13 mouse cellular contexts compared by ENCODE assay signal in the genomic region with DNA sequence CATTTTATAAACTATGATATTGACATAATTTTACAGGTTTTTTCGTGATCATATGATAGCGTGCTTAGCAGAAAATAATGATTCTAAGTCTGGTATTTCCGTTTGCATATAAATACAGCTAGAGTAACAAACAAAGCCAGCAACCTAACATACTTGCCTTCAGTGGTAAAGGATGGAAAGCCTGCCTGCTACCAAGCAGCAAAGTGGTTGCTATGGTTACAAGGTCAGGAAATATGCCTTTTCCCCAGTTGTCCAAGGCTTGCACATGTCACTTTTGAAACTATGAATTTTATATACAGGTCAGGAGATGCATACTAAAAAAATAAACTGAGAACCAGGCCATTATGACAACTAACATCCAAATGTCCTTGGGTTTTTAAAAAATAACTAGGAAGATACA.
DNase-seq lines count a peak whose midpoint lies in the region; ATAC-seq lines count a peak whose summit lies in the region.
"Had no signal": no experiment of that assay in that cellular context is flagged by ENCODE, and none has a peak within 500 bp of the region (broad histone marks: within the 10 kb centered on the region; RNA-seq: fewer than 3 reads in every experiment).

No protein-coding gene starts in this region.

- no peak overlapping the region for H3K4me3 ChIP-seq in hindbrain, embryonic 11.5 days (ENCODE audit: low read depth, low read length)
- H3K4me3 ChIP-seq in midbrain, embryonic 15.5 days = no peak overlapping the region
- H3K4me3 ChIP-seq in kidney, embryonic 16.5 days (ENCODE audit: low read length) = no peak overlapping the region
- no peak overlapping the region for H3K4me3 ChIP-seq in intestine, embryonic 15.5 days (replicated peaks)
- H3K4me3 ChIP-seq: layer of hippocampus, adult 2 months had no signal

- no peak overlapping the region for H3K9ac ChIP-seq in hindbrain, embryonic 11.5 days (ENCODE audit: low read depth, low read length)
- no peak overlapping the region for H3K9ac ChIP-seq in midbrain, embryonic 15.5 days
- H3K9ac ChIP-seq in kidney, embryonic 16.5 days (replicated peaks; ENCODE audit: low read length) = no peak overlapping the region
- no peak overlapping the region for H3K9ac ChIP-seq in intestine, embryonic 15.5 days

- H3K4me1 ChIP-seq in hindbrain, embryonic 11.5 days (replicated peaks; ENCODE audit: control insufficient read depth, insufficient read depth, low read length) = no peaks in the 10 kb centered on the region
- H3K4me1 ChIP-seq in midbrain, embryonic 15.5 days = peaks cover 11% of the 10 kb centered on the region; the same call in 1 of the 2 replicates
- H3K4me1 ChIP-seq in kidney, embryonic 16.5 days (ENCODE audit: insufficient read depth, low read length) = no peaks in the 10 kb centered on the region
- H3K4me1 ChIP-seq in intestine, embryonic 15.5 days (replicated peaks) = no peaks in the 10 kb centered on the region

- DNase-seq in brain, adult 2 months (ENCODE audit: low read depth, low spot score) = peak; percentile 15
- peak; percentile 73 for DNase-seq in embryo, embryonic 11 days
- DNase-seq in hindbrain, embryonic 11.5 days (ENCODE audit: low spot score) = peak; percentile 64
- DNase-seq in cerebellum, postnatal 36 days = no peak
- DNase-seq in layer of hippocampus, postnatal 36 days = no peak
- DNase-seq: heart, adult 11 months; heart, postnatal 14 days; kidney, adult 18-20 months; right cerebral cortex, adult 18-20 months had no signal

- no peak overlapping the region for H3K27ac ChIP-seq in hindbrain, embryonic 11.5 days (ENCODE audit: low read depth, low read length)
- H3K27ac ChIP-seq in midbrain, embryonic 15.5 days = peak overlapping the region; percentile 61; the same call in 1 of the 2 replicates
- H3K27ac ChIP-seq in kidney, embryonic 16.5 days (ENCODE audit: low read length) = no peak overlapping the region
- no peak overlapping the region for H3K27ac ChIP-seq in intestine, embryonic 15.5 days
- H3K27ac ChIP-seq: layer of hippocampus, adult 2 months had no signal

- WGBS in hindbrain, embryonic 11.5 days = 29% methylated on average over 3 of the region's 3 CpGs
- 9% methylated on average over 3 of the region's 3 CpGs for WGBS in midbrain, embryonic 15.5 days
- 77% methylated on average over 3 of the region's 3 CpGs for WGBS in kidney, embryonic 16.5 days
- WGBS in intestine, embryonic 15.5 days = 66% methylated on average over 3 of the region's 3 CpGs

- no peaks in the 10 kb centered on the region for H3K36me3 ChIP-seq in hindbrain, embryonic 11.5 days (ENCODE audit: control insufficient read depth, insufficient read depth, low read length)
- no peaks in the 10 kb centered on the region for H3K36me3 ChIP-seq in midbrain, embryonic 15.5 days (replicated peaks)
- no peaks in the 10 kb centered on the region for H3K36me3 ChIP-seq in kidney, embryonic 16.5 days (ENCODE audit: insufficient read depth, low read length)
- H3K36me3 ChIP-seq in intestine, embryonic 15.5 days = no peaks in the 10 kb centered on the region

- no peak overlapping the region for H3K4me2 ChIP-seq in hindbrain, embryonic 11.5 days (replicated peaks; ENCODE audit: low read depth, low read length)
- no peak overlapping the region for H3K4me2 ChIP-seq in midbrain, embryonic 15.5 days
- H3K4me2 ChIP-seq in kidney, embryonic 16.5 days (replicated peaks; ENCODE audit: low read depth, low read length) = no peak overlapping the region
- no peak overlapping the region for H3K4me2 ChIP-seq in intestine, embryonic 15.5 days (replicated peaks)

- ATAC-seq in hindbrain, embryonic 11.5 days (ENCODE audit: low FRiP score) = peak; percentile 83
- peak; percentile 94 for ATAC-seq in midbrain, embryonic 15.5 days (replicated peaks)
- no peak for ATAC-seq in kidney, embryonic 16.5 days (ENCODE audit: low FRiP score, low TSS enrichment)
- no peak for ATAC-seq in intestine, embryonic 15.5 days

- no peaks in the 10 kb centered on the region for H3K9me3 ChIP-seq in hindbrain, embryonic 11.5 days (ENCODE audit: control insufficient read depth, low read length)
- H3K9me3 ChIP-seq in midbrain, embryonic 15.5 days = no peaks in the 10 kb centered on the region
- no peaks in the 10 kb centered on the region for H3K9me3 ChIP-seq in kidney, embryonic 16.5 days (ENCODE audit: low read length)
- no peaks in the 10 kb centered on the region for H3K9me3 ChIP-seq in intestine, embryonic 15.5 days

- no peaks in the 10 kb centered on the region for H3K27me3 ChIP-seq in hindbrain, embryonic 11.5 days (ENCODE audit: control insufficient read depth, insufficient read depth, low read length)
- H3K27me3 ChIP-seq in midbrain, embryonic 15.5 days (replicated peaks) = no peaks in the 10 kb centered on the region
- no peaks in the 10 kb centered on the region for H3K27me3 ChIP-seq in kidney, embryonic 16.5 days (ENCODE audit: insufficient read depth, low read length)
- H3K27me3 ChIP-seq in intestine, embryonic 15.5 days (replicated peaks) = no peaks in the 10 kb centered on the region

Comparison
In these comparisons a context has a peak if more than half of its experiments do, and no peak if none do; other contexts are left out.
1. DNase-seq: peak in brain, adult 2 months (single experiment), embryo, embryonic 11 days (single experiment) and hindbrain, embryonic 11.5 days (single experiment); none in cerebellum, postnatal 36 days (0 of 2) and layer of hippocampus, postnatal 36 days (0 of 2).
2. ATAC-seq: peak in hindbrain, embryonic 11.5 days (single experiment) and midbrain, embryonic 15.5 days (single experiment); none in kidney, embryonic 16.5 days (single experiment) and intestine, embryonic 15.5 days (single experiment).